Mouse (Mus musculus) forebrain, embryonic 12.5 days (tissue): ENCODE measurements around the gene Ascc3. TPM values are rescaled to one million over a fixed set of nuclear protein-coding genes. Genes with fewer than 3 reads are reported as not detected.

Source experiments
- ATAC-seq: fragments of 200-750 bp; cut with Nextera tagmentation; 2 replicates; pipeline ENCODE4 v1.8.0; 2017; ENCODE audit warnings: moderate TSS enrichment; ENCODE audit not compliant: low FRiP score
- H3K27ac ChIP-seq: fragments of 300-500 bp; sonication (generic); 2 replicates; pipeline ENCODE4 v1.5.1; 2016; ENCODE audit warnings: mild to moderate bottlenecking
- H3K27me3 ChIP-seq: fragments of 300-500 bp; sonication (generic); 2 replicates; pipeline ENCODE4 v1.6.1; 2016; ENCODE audit warnings: mild to moderate bottlenecking
- H3K36me3 ChIP-seq: fragments of 300-500 bp; sonication (generic); replicated peaks from 2 replicates; pipeline ENCODE4 v1.6.1; 2016; ENCODE audit warnings: mild to moderate bottlenecking
- H3K4me1 ChIP-seq: fragments of 300-500 bp; sonication (generic); 2 replicates; pipeline ENCODE4 v1.6.1; 2016
- H3K4me2 ChIP-seq: fragments of 300-500 bp; sonication (generic); 2 replicates; pipeline ENCODE4 v1.6.1; 2016; ENCODE audit warnings: mild to moderate bottlenecking, moderate library complexity
- H3K4me3 ChIP-seq: fragments of 300-500 bp; sonication (generic); replicated peaks from 2 replicates; pipeline ENCODE4 v1.5.1; 2016; ENCODE audit warnings: mild to moderate bottlenecking
- H3K9ac ChIP-seq: fragments of 300-500 bp; sonication (generic); 2 replicates; pipeline ENCODE4 v1.6.1; 2016; ENCODE audit warnings: mild to moderate bottlenecking
- H3K9me3 ChIP-seq: fragments of 300-500 bp; sonication (generic); 2 replicates; pipeline ENCODE4 v1.6.1; 2016
- WGBS: fragments of 180-500 bp; shearing (Covaris S2); methylation state at CpG from one replicate; pipeline ENCODE4 v1.1.7; 2016; 5-methylcytosine and 5-hydroxymethylcytosine counted together
- polyA plus RNA-seq: library from polyadenylated mRNA; unstranded; fragments of >200 nt; fragmentation: Nextera tagmentation; extraction: Ambion mirVana; gene quantifications from 2 replicates; pipeline ENCODE4 v1.2.1, GENCODE M21; 2016

Ascc3 gene
- polyA plus RNA-seq, 1 experiment from 2014 or later: 23.5 TPM

DNA sequence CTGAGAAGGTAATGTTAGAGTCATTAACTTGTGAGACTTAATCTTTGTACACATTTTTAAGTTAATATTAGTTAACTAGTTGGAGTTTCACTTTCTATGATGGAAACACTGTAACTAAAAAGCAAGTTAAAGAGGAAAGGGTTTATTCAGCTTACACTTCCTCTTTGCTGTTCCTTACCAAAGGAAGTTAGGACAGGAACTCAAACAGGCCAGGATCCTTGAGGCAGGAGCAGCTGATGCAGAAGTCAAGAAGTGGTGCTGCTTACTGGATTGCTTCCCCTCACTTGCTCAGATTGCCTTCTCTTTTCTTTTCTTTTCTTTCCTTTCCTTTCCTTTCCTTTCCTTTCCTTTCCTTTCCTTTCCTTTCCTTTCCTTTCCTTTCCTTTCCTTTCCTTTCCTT lies 97.9 kb downstream of the Ascc3 start:
- H3K27me3 ChIP-seq: no peaks in the 10 kb centered on the region
- no peak for ATAC-seq
- no peaks in the 10 kb centered on the region for H3K4me1 ChIP-seq
- no peak overlapping the region for H3K27ac ChIP-seq
- H3K4me2 ChIP-seq: no peak overlapping the region
- no peaks in the 10 kb centered on the region for H3K36me3 ChIP-seq
- no peak overlapping the region for H3K4me3 ChIP-seq
- H3K9me3 ChIP-seq: no peaks in the 10 kb centered on the region
- H3K9ac ChIP-seq: no peak overlapping the region

DNA sequence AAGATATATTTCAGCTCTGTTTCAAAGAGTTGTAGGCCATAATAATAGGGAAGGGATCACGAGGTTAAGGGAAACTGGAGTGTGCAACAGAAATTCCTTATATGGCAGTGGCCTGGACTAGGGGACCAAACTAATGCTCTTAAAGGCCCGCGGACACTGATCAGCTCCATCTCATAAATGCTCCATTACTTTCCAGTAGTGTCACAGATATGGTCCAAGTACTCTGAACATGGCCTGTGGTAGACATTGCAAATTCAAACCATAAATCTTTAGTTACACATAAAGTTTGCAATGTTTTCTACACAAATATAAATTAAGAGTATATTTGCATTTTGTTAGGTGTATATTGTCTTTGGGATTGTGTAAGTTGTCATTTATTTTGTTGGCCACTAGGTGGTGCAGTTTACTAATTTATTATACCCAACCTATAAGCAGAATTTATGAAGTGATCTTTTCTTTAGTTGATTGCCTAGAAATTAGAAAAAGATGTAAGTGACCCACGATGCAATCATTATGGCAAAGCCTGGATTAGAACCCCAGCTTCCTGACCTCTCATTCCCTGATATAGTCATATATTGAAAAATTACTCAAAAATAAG lies 106.5 kb downstream of the Ascc3 start:
- ATAC-seq: peak; percentile 56

GRCm38 (mm10) chr10:50701736-50702135 lies 109.3 kb downstream of the Ascc3 start:
- no peak overlapping the region for H3K27ac ChIP-seq
- no peaks in the 10 kb centered on the region for H3K4me1 ChIP-seq
- no peaks in the 10 kb centered on the region for H3K36me3 ChIP-seq
- H3K9me3 ChIP-seq: no peaks in the 10 kb centered on the region
- H3K4me2 ChIP-seq: no peak overlapping the region
- no peak for ATAC-seq
- 64% methylated on average over 2 of the region's 2 CpGs for WGBS
- no peaks in the 10 kb centered on the region for H3K27me3 ChIP-seq
- no peak overlapping the region for H3K9ac ChIP-seq
- H3K4me3 ChIP-seq: no peak overlapping the region

More for the DNA sequence above, 106.5 kb downstream of the Ascc3 start:
- Histone ChIP-seq H3K9ac (no peak overlapping the region), H3K4me1 (no peaks in the 10 kb centered on the region), H3K27me3 (no peaks in the 10 kb centered on the region), H3K9me3 (no peaks in the 10 kb centered on the region), H3K36me3 (no peaks in the 10 kb centered on the region), H3K4me3 (no peak overlapping the region), H3K27ac (no peak overlapping the region), H3K4me2 (no peak overlapping the region)
- WGBS: 66% methylated on average over 4 of the region's 4 CpGs

DNA sequence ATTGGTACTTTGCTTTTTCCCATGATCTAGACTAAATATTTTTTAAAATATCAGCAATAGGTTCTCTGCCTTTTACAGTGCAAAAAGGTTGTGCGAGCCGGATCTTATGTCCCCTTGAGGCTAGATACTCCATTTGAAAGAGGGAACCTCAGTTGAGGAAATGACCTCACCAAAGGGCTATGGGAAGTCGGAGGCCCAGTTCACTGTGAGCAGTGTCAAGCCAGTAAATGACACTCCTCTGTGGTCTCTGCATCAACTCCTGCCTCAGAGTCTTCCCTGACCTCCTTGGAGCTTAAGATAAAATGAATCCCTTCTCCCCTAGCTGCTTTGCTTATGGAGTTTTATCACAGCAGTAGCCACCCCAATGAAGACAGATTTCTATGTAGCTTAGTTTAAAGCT lies 109.9 kb downstream of the Ascc3 start:
- no peak overlapping the region for H3K9ac ChIP-seq
- no peak overlapping the region for H3K27ac ChIP-seq
- H3K9me3 ChIP-seq: no peaks in the 10 kb centered on the region
- H3K36me3 ChIP-seq: no peaks in the 10 kb centered on the region
- H3K4me1 ChIP-seq: no peaks in the 10 kb centered on the region
- no peak overlapping the region for H3K4me2 ChIP-seq
- WGBS: 82% methylated on average over 3 of the region's 3 CpGs
- no peak for ATAC-seq
- H3K4me3 ChIP-seq: no peak overlapping the region
- no peaks in the 10 kb centered on the region for H3K27me3 ChIP-seq

DNA sequence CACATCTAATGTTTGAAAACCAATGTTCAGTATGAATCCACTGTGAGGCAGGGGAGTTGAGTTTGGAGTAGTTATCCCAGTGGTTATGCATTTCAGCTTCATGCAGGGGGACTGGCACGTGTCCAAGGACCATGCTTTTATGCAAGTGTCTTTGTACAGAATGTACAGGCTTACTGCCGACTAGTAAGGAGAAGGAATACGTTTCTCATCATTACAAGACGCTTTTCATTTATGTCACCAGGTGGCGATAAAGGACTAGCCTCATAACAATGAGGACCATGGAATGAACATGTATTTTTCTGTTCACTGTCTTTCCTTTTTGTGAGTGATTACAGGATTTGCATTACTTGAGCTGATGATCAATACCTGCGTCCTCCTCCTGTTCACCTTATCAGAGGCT lies 111.7 kb downstream of the Ascc3 start:
- H3K36me3 ChIP-seq: no peaks in the 10 kb centered on the region
- no peak overlapping the region for H3K4me3 ChIP-seq
- H3K4me1 ChIP-seq: no peaks in the 10 kb centered on the region
- H3K27ac ChIP-seq: no peak overlapping the region
- no peaks in the 10 kb centered on the region for H3K9me3 ChIP-seq
- H3K27me3 ChIP-seq: no peaks in the 10 kb centered on the region
- no peak overlapping the region for H3K4me2 ChIP-seq
- 18% methylated on average over 6 of the region's 6 CpGs for WGBS
- ATAC-seq: peak; percentile 78
- no peak overlapping the region for H3K9ac ChIP-seq

- 86% methylated on average over 3 of the region's 3 CpGs for WGBS
- ATAC-seq: no peak
- H3K9me3 ChIP-seq: no peaks in the 10 kb centered on the region
Measured at GRCm38 (mm10) chr10:50704898-50705297, 112.4 kb downstream of the Ascc3 start.

GRCm38 (mm10) chr10:50711286-50711685 lies 118.8 kb downstream of the Ascc3 start:
- WGBS: 88% methylated on average over 3 of the region's 3 CpGs
- H3K27ac ChIP-seq: no peak overlapping the region
- no peak overlapping the region for H3K4me2 ChIP-seq
- H3K36me3 ChIP-seq: no peaks in the 10 kb centered on the region; the same call in 1 of the 2 replicates
- no peaks in the 10 kb centered on the region for H3K4me1 ChIP-seq
- H3K4me3 ChIP-seq: no peak overlapping the region
- no peaks in the 10 kb centered on the region for H3K9me3 ChIP-seq
- no peaks in the 10 kb centered on the region for H3K27me3 ChIP-seq
- no peak overlapping the region for H3K9ac ChIP-seq
- no peak for ATAC-seq

More at GRCm38 (mm10) chr10:50704898-50705297, 112.4 kb downstream of the Ascc3 start:
- Histone ChIP-seq H3K4me2 (no peak overlapping the region), H3K4me3 (no peak overlapping the region), H3K27ac (no peak overlapping the region), H3K4me1 (no peaks in the 10 kb centered on the region), H3K36me3 (no peaks in the 10 kb centered on the region), H3K9ac (no peak overlapping the region), H3K27me3 (no peaks in the 10 kb centered on the region)

- ATAC-seq: no peak
- H3K27me3 ChIP-seq: no peaks in the 10 kb centered on the region
- 80% methylated on average over 1 of the region's 1 CpGs for WGBS
- H3K9ac ChIP-seq: no peak overlapping the region
- H3K4me3 ChIP-seq: no peak overlapping the region
- no peaks in the 10 kb centered on the region for H3K4me1 ChIP-seq
- no peak overlapping the region for H3K4me2 ChIP-seq
- H3K9me3 ChIP-seq: no peaks in the 10 kb centered on the region
- no peak overlapping the region for H3K27ac ChIP-seq
- H3K36me3 ChIP-seq: no peaks in the 10 kb centered on the region; the same call in 1 of the 2 replicates
Measured at GRCm38 (mm10) chr10:50711765-50712164, 119.3 kb downstream of the Ascc3 start.

DNA sequence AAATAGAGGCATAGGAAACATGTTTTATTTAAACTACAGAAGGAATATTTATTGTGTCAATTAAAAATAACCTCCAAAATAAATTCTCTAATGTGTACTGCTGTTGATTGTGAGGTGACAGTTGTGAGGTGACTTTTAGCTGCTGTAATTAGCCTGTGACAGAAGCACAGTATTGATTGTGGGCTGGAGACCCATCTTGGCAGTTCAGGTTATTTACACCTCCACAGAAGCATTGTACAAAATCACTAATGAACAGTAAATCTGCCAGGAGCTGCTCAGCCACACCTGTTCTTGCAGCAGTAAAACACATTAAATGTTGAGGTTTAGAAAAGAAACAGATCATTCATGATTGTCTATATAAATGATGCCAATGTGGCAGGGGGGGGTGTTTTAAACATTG lies 141.0 kb downstream of the Ascc3 start:
- ATAC-seq: no peak
- no peak overlapping the region for H3K4me3 ChIP-seq
- no peaks in the 10 kb centered on the region for H3K9me3 ChIP-seq

GRCm38 (mm10) chr10:50762069-50762468 lies 169.6 kb downstream of the Ascc3 start:
- ATAC-seq: no peak
- Histone ChIP-seq H3K27ac (no peak overlapping the region), H3K36me3 (no peaks in the 10 kb centered on the region), H3K4me3 (no peak overlapping the region), H3K27me3 (no peaks in the 10 kb centered on the region), H3K4me2 (no peak overlapping the region), H3K9ac (no peak overlapping the region), H3K9me3 (no peaks in the 10 kb centered on the region), H3K4me1 (peaks cover 5% of the 10 kb centered on the region)
- WGBS: 87% methylated on average over 2 of the region's 2 CpGs

More for the DNA sequence above, 141.0 kb downstream of the Ascc3 start:
- Histone ChIP-seq H3K9ac (no peak overlapping the region), H3K36me3 (no peaks in the 10 kb centered on the region; the same call in 1 of the 2 replicates), H3K4me2 (no peak overlapping the region), H3K27me3 (no peaks in the 10 kb centered on the region), H3K27ac (no peak overlapping the region), H3K4me1 (no peaks in the 10 kb centered on the region)

GRCm38 (mm10) chr10:50762984-50763383 lies 170.5 kb downstream of the Ascc3 start:
- Histone ChIP-seq H3K4me2 (no peak overlapping the region), H3K9ac (no peak overlapping the region), H3K27me3 (no peaks in the 10 kb centered on the region), H3K9me3 (no peaks in the 10 kb centered on the region), H3K36me3 (no peaks in the 10 kb centered on the region), H3K27ac (no peak overlapping the region), H3K4me1 (peaks cover 5% of the 10 kb centered on the region), H3K4me3 (no peak overlapping the region)
- WGBS: 72% methylated on average over 2 of the region's 2 CpGs
- no peak for ATAC-seq

DNA sequence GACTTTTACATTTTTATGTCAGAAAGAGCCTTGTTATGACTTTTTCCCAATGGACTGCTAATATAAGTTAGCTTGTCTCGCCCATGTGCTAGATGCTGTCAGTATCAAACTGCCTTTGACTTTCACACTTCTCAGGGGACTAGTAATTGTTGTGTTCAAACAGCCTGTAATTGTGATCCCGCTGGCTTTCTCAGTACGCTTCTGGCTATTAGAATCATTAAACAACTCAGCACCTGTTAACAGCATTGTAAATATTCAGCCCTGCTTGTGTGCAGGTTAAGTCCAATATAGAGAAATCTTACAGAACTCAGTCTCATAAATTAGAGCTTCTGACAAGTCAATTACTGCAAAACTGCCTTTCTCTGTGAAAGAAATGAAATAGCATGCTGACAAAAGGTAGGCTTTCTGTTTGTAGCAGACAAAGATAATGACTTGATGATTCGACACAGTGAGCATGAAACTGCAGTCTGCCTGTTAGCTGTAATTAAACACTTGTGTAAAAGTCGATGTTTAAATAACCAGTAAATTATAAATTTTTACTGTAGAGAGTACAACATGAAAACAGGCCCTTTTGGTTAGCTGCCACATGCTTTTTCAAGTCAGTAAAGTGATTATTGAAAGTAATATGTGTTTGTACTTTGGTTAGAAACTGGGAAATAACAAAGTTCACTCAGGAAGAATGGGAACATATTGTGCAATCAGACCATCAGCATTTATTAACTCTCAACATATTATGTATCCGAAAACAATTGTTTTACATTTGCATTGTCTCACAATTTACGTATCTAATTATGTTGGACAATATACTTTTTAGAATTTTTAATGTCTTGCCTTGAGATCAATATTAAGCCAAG lies 171.2 kb downstream of the Ascc3 start:
- no peak overlapping the region for H3K4me2 ChIP-seq
- H3K36me3 ChIP-seq: no peaks in the 10 kb centered on the region
- H3K4me3 ChIP-seq: no peak overlapping the region
- H3K4me1 ChIP-seq: peaks cover 5% of the 10 kb centered on the region
- 36% methylated on average over 7 of the region's 7 CpGs for WGBS
- no peak overlapping the region for H3K9ac ChIP-seq
- no peak overlapping the region for H3K27ac ChIP-seq
- peak; percentile 82 for ATAC-seq
- no peaks in the 10 kb centered on the region for H3K9me3 ChIP-seq
- H3K27me3 ChIP-seq: no peaks in the 10 kb centered on the region

DNA sequence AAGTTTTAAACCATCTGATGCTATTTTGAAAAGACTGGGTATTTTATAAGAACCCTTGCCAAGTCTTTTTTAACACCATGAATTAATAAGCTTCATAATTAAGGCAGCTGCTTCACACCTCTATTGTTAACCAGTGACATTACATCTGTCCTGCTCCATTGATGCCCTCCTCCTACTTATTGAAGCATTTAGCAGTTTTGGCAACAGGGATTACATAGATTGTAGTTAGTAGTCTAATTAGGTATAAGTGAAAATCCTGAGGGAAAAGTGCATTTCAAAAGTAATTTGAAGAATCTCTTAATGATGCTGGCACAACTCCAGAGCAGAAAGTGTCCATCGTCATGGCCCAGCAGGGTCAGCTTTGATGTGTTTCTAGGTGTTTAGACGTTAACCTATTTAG lies 180.3 kb downstream of the Ascc3 start:
- H3K4me2 ChIP-seq: no peak overlapping the region
- 16% methylated on average over 2 of the region's 2 CpGs for WGBS

More for the DNA sequence above, 180.3 kb downstream of the Ascc3 start:
- 0 out of 2 replicates have a peak, but pooled peaks cover 7% of the 10 kb centered on the region for H3K27me3 ChIP-seq
- H3K27ac ChIP-seq: no peak overlapping the region
- no peak overlapping the region for H3K9ac ChIP-seq
- H3K36me3 ChIP-seq: no peaks in the 10 kb centered on the region
- H3K9me3 ChIP-seq: no peaks in the 10 kb centered on the region
- H3K4me1 ChIP-seq: no peaks in the 10 kb centered on the region
- H3K4me3 ChIP-seq: no peak overlapping the region
- peak; percentile 77; the same call in 1 of the 2 replicates for ATAC-seq
